Mouse (Mus musculus) ovary, adult 18-20 months (tissue): ENCODE measurements around the gene Oas1e.
"Not testable (repeated sequence)": the region's sequence is repeated elsewhere in the genome, so short reads cannot be mapped to it uniquely, and the experiment has no call there.

ENCODE experiments used
- DNase-seq: peaks from one replicate; pipeline ENCODE4 v3.0.0; 2022; ENCODE audit warnings: low spot score, mixed read lengths

The Oas1e gene

DNA sequence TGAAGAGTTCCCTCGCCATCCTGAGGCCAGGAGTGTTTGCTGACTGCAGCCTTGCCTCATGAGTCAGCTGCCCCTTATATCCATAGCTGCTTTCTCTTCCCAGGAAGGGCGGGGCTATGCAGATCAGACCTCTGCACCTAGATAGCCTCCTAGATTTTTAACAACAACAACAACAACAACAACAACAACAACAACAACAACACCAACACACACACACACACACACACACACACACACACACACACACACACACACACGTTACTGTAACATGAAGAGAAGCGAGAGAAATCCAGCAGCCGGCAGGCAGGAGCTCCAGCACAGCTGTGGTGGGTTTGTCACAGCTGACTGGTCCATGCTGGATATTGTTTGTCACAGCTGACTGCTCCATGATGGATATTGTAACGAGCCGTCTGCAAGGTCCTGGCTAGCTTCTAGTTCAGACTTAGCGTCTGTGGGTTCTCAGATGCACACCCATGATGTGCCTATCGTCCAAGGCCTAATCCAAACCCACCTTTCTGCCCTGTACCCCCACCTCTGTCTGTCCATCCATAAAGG lies at the start of gene Oas1e:
Oas1e (minus strand) TSS at position 51 of the 555 bp plus-strand sequence.
- not testable (repeated sequence) for DNase-seq

DNA sequence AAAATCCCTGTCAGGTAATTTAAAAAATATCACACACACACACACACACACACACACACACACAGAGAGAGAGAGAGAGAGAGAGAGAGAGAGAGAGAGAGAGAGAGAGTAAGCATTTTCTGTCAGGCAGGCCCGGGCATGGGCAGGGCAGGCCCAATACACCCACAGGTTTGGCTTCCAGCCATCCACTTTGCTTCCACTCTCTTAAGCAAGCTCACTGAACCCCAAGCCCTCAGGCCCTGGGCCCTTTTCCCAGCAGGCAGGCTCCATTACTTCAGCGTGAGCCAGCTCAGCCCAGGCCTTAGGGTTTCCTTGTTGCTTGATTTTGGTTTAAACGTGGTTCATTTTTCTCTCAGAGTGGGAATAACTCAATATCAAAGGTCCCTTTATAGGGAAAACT lies 49.4 kb upstream of the Oas1e start:
- no peak for DNase-seq

DNA sequence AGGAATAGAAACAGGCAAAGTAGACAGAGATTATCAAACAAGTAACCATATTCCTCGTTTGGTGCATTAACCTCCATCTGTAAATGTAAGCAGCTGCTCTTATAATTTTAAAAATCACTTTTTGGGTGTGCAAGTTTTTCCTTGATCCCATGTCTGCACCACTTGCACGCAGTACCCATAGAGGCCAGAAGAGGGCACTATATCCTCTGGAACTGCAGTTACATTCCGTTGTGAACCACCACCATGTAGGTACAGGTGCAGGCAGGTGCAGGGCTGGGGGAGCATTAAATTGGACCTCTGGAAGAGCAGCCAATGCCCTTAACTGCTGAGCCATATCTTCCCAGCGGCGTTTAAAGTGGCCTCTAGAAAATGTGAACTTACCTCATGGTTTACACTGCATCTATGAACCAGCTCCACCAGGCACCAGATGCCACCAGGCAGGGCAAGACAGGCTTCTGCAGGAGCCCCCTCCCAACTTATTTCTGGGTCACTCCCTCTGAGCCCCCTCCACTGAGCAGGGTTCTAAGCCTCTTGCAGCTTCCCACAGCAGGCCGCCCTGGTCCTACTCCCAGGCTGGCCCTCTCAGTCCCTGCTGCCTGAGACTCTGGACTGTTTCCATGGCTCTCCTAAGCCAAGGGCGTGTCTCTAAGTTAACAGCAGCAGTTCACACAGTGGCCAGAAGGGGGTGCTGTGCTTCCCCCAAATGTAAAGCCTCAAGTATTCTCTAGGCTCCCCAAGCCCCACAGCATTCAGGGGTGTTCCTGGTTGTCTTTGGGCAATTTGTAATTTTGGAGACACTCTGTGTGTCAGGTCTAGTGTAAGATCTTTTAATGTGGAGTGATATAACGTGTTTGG lies 41.6 kb upstream of the Oas1e start:
- no peak for DNase-seq

DNA sequence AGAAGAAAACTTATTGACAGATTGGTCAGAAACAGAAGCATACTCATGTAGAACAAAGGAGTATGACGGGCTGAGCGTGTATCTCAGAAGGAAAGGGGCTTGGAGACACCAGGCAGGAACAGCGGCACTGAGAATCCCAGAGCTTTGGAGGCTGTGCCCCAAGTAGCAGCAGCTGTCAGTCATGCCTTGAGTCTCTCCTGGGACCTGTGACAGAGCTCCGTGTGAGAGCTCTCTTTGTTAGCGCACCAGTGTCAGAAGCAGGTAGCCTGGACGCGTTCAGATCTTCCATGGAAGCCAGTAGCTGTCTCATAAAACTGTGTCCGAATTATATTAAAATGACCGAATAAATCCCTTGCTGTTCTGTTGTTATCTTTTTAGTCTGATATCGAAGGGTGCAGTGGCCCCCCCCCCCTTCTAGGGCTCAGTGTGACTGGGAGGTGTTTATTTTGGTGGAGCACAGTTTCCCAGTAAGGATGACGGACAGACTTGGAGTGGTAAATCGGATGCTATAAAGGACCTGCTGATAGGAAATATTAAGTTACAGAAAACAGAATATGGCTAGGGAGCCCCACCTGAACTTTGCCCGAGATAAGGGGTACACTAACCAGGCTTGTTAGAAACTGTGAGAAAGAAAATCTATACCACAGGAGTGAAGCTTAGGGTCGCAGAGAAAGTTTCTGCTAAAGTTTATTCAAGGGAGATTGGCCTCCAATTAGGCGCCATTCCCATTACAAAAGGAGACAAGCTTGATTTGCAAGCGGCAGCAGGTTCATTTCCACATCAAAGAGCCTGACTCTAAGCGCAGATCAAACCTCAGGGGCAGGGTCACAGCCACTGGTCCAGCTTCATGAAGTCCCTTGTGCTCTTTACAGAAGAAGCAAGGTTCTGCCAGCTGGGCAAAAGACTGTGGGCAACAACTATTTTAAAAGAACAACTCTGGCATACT lies 38.3 kb upstream of the Oas1e start:
- DNase-seq: no peak

DNA sequence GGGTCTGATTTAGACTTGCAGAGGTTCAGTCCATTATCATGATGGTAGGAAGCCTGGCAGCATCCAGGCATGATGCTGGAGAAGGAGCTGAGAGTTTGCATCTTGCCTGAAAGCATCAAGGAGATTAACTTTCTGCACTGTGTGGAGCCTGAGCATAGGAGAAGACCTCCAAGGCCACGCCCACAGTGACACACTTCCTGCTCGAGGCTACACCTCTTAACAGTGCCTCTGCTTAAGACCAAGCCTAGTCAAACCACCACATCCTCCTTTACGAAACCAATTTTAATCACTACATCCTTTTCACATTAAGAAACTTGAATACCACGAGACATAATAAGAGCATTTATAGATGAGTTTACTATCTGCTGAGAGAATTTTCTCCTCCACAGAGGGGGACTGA lies 35.7 kb upstream of the Oas1e start:
- DNase-seq: no peak

DNA sequence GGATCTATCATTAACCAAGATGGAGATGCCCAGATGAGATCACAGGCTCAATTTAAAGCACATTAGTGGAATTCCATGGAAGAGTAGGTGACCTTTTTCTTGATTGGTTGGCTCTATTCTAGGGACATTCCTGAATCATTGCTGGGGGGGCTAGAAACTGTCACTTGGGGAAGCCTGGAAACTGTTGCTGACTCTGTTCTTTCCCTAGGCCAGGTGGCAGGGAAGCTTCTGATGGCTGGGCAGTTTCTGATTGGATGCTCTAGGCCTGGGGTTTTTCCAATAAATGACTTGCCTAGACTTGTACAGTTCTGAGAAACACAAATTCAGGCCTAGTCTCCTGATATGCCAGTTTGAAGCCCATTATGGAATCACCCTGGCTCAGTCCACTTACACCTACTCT lies 23.7 kb upstream of the Oas1e start:
- DNase-seq: no peak

DNA sequence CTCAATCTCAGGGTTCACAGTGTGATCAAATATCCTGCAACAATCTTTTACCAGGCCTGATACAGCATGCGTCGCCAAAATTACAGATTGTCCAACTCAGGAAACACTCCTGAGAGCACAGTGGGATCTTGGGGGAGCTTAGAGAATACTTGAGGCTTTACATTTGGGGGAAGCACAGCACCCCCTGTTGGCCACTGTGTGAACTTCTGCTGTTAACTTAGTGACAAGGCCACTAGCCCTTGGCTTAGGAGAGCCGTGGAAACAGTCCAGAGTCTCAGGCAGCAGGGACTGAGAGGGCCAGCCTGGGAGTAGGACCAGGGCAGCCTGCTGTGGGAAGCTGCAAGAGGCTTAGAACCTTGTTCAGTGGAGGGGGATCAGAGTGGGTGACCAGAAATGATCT lies 20.6 kb upstream of the Oas1e start:
- DNase-seq: no peak

DNA sequence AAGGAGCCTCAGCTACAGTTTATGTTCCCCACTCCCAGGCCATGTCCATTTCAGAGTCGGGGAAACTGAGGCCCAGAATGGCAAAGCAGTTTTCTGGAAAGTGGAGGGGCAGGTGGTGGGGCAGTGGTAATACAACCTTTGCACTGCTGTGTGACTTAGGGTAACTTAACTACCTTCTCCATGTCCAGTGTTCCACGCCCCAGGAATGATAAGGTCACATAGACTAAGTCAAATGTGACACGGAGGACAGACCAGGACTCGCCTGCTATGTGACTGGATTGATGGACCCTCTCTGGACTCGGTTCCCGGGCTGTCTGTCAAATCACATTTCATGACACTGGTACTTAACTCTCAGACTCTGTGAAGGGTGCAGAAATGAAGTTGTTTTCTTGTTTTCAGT lies 17.7 kb upstream of the Oas1e start:
- no peak for DNase-seq

DNA sequence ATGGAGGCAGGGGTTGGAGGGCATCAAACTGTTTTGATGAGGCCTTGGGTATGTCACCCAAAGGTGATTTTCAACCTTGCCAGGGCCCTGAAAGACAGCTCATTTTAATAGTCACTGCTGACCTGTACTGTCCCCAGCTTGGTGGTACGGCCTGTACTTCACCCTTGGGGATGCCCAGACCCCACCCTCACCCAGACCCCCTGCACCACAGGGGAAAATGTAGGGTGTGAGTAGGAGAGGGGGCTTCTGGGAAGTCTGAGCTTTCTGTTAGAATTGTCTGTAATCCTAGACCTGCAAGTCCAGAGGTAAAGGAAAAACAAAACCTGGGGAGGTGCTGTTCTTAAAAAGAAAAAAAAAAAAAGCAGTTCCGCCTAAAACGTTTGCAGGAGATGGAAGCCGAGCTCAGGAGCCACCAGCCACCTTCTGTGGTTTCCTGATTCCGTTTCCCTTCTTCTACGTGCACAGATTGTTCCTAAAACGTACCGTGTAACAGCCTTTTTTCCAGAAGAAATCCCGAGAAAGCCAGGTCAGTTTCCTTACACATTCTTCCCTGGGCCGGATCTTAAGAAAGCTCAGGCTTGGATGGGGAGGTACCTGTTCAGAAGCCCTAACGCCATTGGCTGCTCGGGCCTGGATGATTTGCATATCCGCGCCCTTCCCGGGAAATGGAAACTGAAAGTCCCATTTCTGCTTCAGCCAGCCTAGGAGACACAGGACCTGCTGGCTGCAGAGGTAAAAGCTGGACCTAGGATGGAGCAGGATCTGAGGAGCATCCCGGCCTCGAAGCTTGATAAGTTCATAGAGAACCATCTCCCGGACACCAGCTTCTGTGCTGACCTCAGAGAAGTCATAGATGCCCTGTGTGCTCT lies 16.9 kb upstream of the Oas1e start, which contains the start of gene Oas1c:
Oas1c (minus strand) TSS at position 564 of the 869 bp plus-strand sequence.
- DNase-seq: peak; percentile 78

DNA sequence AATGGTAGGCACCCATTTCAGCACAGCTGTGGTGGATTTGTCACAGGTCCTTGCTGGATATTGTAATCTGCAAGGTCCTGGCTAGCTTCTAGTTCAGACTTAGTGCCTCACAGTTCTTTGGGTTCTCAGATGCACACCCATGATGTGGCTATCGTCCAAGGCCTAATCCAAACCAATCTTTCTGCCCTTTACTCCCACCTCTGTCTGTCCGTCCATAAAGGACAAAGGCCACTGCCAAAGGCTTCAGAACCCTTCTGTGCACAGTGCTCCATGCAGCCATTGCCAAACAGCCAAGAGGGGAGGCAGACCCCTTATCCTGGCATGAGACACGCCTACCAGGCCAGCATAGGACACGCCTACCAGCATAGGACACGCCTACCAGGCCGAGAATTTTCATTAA lies 13.8 kb upstream of the Oas1e start:
- DNase-seq: no peak

DNA sequence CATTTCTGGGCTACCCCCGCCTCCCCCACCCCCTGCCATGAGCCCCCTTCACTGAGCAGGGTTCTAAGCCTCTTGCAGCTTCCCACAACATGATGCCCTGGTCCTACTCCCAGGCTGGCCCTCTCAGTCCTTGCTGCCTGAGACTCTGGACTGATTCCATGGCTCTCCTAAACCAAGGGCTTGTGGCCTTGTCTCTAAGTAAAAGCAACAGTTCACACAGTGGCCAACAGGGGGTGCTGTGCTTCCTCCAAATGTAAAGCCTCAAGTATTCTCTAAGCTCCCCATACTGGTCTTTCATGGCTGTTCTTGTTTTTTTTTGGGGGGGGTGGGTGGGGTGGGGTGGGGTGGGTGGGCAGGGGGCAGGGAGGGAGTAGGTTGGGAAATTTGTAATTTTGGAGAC lies 11.1 kb upstream of the Oas1e start:
- no peak for DNase-seq

DNA sequence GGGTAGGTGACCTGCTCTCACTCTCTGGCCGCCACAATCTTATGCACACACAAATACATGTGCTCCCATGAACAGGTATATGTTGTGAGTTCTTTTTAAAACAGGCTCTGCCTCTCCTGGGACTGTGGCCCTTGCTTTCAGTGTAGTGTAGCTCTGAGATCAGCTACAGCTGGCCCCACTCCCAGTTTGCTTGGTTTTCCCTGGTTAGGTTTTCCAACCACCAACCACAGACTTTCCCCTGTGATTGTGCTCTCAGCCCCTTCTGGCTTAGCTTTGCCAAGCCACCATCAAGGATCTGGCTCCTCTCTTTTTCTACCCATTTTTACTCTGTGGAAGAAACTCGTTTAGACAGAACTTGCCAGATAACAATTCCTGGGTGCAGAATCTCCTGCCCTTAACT lies 8.3 kb upstream of the Oas1e start:
- no peak for DNase-seq

DNA sequence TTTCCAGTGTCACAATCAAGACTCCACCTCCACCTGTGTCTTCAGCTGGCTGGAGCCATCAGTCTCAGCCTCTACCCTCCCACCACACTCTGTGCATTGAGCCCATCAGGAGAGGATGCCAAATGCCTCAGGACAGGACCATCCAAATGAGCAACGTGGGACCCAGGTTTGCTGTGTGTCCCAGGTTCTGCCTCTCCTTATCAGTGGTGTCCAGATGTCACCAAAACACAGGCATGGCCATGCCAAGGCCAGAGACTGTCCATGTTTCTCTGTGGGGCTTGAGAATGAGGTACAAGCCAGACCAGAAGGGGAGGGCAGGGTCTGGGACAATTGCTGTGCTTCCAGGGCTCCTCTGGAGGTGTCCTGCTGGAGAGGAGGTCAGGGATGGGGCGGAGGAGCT lies 3.6 kb upstream of the Oas1e start:
- DNase-seq: not testable (repeated sequence)

DNA sequence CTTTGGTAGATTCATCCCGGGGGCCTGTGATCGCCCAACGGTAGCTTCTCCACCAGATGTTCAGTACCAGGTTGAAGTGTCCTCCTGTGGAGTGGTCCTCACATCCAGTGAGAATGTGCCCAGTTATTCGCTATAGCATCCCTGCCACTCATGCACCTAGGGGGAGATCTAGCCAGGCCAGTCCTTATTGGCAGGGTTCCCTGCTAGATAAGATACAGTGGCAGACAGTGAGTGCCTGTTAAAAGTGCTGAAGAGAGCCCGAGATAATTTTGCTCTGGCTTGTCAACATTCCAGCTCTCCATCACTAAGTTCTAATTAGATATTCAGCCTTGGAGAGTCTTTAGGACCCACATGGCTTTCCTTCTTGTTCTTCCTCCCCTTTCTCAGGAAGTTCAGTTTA lies 2.8 kb upstream of the Oas1e start:
- DNase-seq: not testable (repeated sequence)

DNA sequence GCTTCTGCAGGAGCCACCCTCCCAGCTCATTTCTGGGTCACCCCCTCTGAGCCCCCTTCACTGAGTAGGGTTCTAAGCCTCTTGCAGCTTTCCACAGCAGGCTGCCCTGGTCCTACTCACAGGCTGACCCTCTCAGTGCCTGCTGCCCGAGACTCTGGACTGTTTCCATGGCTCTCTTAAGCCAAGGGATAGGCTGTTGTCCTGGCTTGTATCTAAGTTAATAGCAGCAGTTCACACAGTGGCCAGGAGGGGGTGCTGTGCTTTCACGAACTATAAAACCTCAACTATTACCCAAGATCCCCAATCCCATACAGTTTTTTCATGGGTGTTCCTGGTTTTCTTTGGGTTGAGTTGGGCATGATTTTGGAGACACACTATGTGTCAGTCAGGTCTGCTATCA lies 2.3 kb downstream of the Oas1e start:
- no peak for DNase-seq

DNA sequence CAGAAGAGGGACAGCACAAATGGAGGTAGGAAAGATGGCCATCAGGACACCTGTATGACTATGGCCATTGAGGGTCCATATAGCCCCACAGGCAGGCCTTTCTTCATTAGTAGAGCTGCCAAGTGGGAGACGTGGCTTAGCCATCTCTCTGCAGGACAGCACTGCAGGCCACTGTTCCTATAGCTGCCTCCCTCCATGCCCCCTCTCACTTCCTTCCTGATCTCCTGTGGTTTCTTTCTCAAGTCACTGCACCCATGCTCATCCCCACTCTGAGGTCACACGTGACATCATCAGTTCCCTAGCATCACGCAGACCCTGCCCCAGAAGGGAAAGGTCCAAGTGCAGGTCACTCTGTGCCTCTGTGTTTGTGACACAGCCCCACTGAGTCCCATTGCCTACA lies 8.3 kb downstream of the Oas1e start:
- DNase-seq: no peak

DNA sequence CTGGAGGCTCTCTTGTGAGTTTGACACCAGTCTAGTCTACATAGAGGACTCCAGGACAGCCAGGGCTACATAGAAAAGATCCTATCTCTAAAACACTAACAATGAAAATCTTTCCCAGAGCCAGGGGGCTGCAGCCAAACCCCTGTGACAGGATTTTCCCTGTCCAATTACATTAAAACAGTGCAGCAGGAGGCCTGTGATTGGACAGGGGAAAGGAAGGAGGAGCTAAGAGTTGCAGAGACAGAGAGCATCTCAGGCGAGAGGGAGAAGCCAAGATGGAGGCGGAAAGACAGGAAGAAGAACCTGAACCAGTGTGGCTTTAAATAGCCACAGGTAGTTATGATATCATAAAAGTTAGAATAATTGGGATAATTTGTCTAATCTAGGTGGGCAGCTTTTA lies 12.9 kb downstream of the Oas1e start:
- no peak for DNase-seq

DNA sequence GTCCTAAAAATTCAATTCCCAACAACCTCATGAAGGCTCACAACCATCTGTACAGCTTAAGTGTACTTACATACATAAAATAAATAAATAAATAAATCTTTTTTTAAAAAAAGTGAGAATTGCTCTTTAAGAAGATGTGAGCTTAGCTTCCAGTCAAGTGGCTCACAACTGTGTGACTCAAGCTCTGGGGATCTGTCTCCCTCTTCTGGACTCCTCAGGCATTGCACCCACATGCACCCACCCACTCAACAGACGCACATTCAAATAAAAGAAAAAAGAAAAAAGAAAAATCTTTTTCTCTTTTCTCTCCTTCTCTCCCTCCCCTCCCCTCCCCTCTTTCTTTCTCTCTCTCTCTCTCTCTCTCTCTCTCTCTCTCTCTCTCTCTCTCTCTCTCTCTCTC lies 13.7 kb downstream of the Oas1e start:
- DNase-seq: no peak

DNA sequence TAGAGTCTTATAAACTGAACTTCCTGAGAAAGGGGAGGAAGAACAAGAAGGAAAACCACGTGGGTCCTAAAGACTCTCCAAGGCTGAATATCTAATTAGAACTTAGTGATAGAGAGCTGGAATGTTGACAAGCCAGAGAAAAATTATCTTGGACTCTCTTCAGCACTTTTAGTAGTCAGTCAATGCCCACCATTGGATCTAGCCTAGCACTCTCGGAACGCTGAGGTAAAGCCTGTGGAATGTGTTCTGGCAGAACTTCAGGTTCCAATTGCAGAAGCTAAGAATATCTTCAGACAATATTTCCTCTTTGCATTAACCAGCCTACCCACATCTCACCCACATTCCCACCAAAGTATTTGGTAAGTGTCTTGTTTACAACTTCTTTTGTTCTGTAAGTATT lies 15.4 kb downstream of the Oas1e start:
- no peak for DNase-seq

DNA sequence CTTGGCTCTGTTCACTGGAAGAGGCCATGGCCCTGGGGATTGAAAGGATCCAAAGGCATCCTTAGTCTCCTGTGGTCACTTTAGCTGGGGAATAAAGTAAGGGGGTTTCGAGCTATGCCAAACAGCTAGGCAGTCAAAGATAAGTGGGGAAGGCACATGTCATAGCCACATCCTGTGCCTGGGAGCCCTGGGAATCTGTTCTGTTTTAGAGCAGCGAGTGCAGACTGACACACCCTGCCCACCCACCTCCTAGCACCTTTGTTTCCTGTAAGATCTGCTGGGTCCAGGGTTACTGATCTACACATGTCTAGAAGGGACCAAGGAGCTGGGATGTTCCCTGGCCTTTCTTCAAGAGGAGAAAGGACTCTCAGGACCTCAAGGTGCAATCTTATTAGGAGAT lies 16.4 kb downstream of the Oas1e start:
- no peak for DNase-seq

DNA sequence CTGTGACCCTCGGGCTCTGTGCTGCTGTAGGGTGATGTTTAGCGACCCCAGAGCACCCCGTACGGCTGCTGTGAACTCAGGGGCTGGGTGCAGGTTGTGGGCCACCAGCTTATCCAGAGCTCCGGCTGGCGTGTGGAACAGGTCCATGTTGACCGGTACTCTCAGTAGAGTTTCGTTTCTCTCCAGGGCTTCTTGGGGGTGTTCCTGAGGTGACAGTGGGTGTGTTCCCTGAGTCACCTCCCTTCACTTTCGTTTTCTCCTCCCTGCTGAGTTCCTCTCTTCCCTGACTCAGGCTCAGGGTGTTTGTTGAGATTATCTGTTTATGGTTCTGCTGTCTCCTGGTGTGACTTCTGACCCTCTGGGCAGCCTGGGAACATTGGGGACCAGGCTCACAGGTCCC lies 17.9 kb downstream of the Oas1e start, which contains the start of gene Oas3:
Oas3 (minus strand) TSS at position 184 of the 400 bp plus-strand sequence.
- DNase-seq: no peak

DNA sequence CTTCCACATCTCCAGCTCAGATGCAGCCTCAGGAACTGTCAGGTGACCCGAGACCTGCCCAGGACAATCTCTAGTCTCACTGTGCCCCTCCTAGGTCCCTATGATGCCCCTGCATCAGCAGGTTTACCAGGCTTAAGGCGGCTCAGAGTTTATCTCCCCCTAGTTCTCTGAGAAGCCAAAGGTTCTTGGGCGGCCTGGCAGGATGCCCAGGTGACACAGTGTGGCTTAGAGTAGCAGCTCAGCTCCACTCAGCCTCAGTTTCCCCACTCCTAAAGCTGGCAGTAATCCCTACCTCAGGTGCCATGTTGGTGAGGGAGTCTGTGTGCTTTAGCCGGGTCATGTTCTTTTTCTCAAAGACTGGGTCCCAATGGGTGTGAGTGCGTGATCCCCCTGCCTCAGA lies 18.5 kb downstream of the Oas1e start:
- no peak for DNase-seq
